Mouse (Mus musculus): ENCODE data around the gene Rem1. TPM values are rescaled to one million over a fixed set of nuclear protein-coding genes. Genes with fewer than 3 reads are reported as not detected.

The Rem1 gene
- total RNA-seq, 2 experiments from 2014 or later, result 5.2 to 7.3 TPM

DNA sequence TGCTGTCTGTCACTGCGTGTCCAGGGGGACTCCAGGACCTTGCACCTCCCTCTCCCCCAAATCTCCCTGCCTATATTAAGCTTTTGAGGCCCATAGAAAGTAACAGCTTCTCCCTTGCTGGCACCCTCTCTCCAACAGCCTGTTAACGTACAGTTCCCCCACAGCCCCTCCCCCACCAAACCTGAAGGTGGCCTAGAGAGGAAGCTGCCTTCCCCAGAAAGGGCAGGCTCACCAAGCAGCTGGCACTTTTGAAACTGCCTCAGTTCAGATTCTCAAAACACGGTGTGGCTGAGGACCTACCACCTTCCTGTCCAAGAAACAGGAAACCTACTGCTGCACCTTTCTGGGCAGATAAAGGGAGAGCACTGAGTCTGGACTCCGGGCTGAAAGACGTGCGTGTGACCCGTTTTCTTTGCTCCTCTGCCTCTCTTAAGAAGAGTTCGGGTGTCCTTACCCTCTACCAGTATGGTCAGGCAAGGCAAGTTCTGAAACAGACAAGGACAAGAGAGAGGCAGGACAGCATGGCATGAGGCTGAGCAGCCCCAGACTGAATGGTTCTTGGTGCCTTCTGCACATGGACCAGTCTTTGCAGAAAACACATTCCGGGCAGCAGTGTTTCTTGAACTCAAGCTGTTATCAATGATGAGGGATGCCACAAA lies 44.4 kb downstream of the Rem1 start:
- intact Hi-C loops (cut with DNase I; ENCODE audit: low total_unique reads), result no loop called here
- no peak for DNase-seq

GRCm38 (mm10) chr2:152671642-152671999 lies 44.9 kb downstream of the Rem1 start:
- no peak for DNase-seq

GRCm38 (mm10) chr2:152672166-152672565 lies 45.4 kb downstream of the Rem1 start:
- DNase-seq, result peak; percentile 49
- intact Hi-C loops (cut with DNase I; ENCODE audit: low total_unique reads), result no loop called here

More at GRCm38 (mm10) chr2:152671642-152671999, 44.9 kb downstream of the Rem1 start:
- intact Hi-C loops (cut with DNase I; ENCODE audit: low total_unique reads), result no loop called here

GRCm38 (mm10) chr2:152674148-152674547 lies 47.4 kb downstream of the Rem1 start:
- intact Hi-C loops (cut with DNase I; ENCODE audit: low total_unique reads), result no loop called here
- DNase-seq, result no peak

DNA sequence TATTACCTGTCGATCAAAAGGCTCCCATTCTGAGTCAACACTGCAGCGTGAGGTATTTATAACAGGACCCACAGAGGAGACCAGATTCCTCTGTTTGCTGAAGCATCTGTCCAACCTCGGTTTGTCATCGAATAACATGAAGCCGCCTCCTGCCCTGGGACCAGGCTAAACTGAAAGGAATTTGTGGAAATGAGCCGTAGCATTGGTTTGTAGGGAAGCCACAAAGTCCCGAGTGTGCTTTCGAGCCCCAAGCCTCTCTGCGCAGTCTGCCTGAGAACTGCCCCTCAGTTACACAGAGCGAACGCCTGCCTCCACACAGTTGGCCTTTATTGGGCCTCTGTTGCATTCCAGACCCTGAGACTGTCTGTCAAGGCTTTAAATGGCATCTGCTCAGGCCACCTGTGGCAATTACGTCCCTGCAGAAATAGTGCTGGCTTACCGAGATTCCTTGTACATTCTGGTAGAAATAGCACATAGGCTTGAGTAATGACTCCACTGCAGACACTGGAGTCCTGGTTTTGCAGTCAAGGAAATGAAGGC lies 48.6 kb downstream of the Rem1 start:
- intact Hi-C loops (cut with DNase I; ENCODE audit: low total_unique reads), result no loop called here
- DNase-seq, result no peak

DNA sequence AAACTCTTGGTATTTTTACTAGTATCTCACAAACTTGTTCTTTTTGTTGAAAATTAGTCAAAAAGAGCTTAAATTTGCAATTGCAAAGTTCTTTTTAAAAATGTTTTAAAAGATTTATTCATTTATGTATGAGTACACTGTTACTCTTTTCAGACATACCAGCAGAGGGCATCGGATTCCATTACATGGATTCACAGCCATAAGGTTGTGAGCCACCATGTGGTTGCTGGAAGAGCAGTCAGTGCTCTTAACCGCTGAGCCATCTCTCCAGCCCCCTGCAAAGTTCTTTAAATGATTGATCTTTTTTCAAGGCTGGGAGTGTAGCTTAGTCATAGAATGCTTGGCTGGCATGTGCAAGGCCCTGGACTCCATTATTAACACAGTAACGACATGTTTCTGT lies 51.6 kb downstream of the Rem1 start:
- intact Hi-C loops (cut with DNase I; ENCODE audit: low total_unique reads), result no loop called here
- no peak for DNase-seq

GRCm38 (mm10) chr2:152678925-152679324 lies 52.2 kb downstream of the Rem1 start:
- DNase-seq, result no peak
- intact Hi-C loops (cut with DNase I; ENCODE audit: low total_unique reads), result no loop called here

DNA sequence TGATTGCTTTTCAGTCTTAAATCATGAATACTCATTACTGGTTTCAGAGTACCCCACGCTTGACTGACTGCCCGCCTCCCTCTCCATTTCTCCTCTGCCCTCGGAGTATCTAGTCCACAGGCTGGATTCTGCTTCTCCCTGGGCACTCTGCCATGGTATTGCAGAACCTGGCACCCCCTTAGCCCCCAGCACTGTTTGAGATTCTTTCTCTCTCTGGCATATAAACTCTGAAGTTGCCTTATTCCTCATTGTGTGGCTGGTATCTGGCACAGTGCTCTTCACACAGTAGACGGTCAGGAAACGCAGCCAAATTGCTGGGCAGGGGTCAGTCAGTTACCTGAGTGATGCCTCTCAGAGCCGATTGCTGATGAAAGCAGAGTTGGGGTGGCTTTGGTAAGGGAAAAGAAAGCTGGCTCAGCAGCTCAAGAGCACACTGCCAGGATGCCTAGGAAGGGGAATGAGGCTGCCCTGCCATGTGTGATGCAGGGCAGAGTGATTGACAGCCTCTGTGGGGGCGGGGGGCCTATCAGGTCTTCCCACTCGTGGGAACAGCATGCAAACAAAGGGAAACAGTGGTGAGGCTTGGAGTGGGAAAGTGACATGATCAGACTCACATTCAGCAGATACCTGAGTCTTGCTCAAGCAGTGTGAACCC lies 53.1 kb downstream of the Rem1 start:
- no peak for DNase-seq
- intact Hi-C loops (cut with DNase I; ENCODE audit: low total_unique reads), result no loop called here

DNA sequence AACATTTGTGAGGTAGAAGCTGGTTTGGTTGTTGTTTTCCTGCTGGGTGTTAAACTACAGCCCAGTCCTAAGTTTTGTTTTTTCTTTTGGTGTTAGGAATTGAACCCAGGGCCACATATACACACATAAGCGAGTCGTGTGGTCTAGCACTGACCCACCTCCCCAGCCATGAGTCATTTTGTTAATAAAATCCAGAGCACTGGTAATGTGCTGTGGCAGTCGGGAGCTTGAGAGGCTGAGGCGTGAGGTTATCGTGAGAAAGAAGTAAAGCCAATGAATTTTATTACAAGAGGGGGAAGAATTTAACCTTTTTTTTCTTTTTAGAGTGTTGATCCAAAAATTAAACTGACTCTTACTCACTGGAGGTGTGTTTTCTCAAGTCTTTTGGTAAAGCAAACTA lies 56.3 kb downstream of the Rem1 start:
- intact Hi-C loops (cut with DNase I; ENCODE audit: low total_unique reads), result no loop called here
- DNase-seq, result no peak

Other genes with a start within 250 kb of the Rem1 start
- gene Sox12, start 228.9 kb upstream of the Rem1 start, total RNA-seq (2021), result 1 to 10 TPM; 2.9 to 4.3 TPM
- gene Zcchc3, start 211.9 kb upstream of the Rem1 start, total RNA-seq (2021), result 1 to 10 TPM; 2.7 to 3.2 TPM
- gene 6820408C15Rik, start 211.4 kb upstream of the Rem1 start, total RNA-seq (2021), result not detected
- gene Defb23, start 162.3 kb upstream of the Rem1 start, total RNA-seq (2021), result not detected
- not detected for gene Defb20, start 149.9 kb upstream of the Rem1 start, total RNA-seq (2021)
- not detected for gene Defb22, start 136.8 kb upstream of the Rem1 start, total RNA-seq (2021)
- not detected for gene Defb26, start 115.3 kb upstream of the Rem1 start, total RNA-seq (2021)
- not detected for gene Defb28, start 108.7 kb upstream of the Rem1 start, total RNA-seq (2021)
- not detected for gene Defb29, start 86.9 kb upstream of the Rem1 start, total RNA-seq (2021)
- gene Gm17416, start 57.6 kb upstream of the Rem1 start, total RNA-seq (2021), result not detected
- gene Defb21, start 54.2 kb upstream of the Rem1 start, total RNA-seq (2021), result not detected
- not detected for gene Defb19, start 46.6 kb upstream of the Rem1 start, total RNA-seq (2021)
- not detected for gene Defb45, start 27.6 kb upstream of the Rem1 start, total RNA-seq (2021)
- gene Defb36, start 22.6 kb upstream of the Rem1 start, total RNA-seq (2021), result not detected
- gene Defb25, start 3.9 kb upstream of the Rem1 start, total RNA-seq (2021), result 1 to 10 TPM; 1.3 to 1.4 TPM
- 10 to 100 TPM; 45.8 to 49.1 TPM for gene H13, start 42.5 kb downstream of the Rem1 start, total RNA-seq (2021)
- gene Mcts2, start 60.1 kb downstream of the Rem1 start, total RNA-seq (2021), result 10 to 100 TPM; 11.9 to 13.8 TPM
- gene Id1, start 109.3 kb downstream of the Rem1 start, total RNA-seq (2021), result 10 to 100 TPM; 12.5 to 17.3 TPM
- gene Cox4i2, start 127.2 kb downstream of the Rem1 start, total RNA-seq (2021), result 1 to 10 TPM; 5.9 to 6.0 TPM
- gene Bcl2l1, start 204.8 kb downstream of the Rem1 start, total RNA-seq (2021), result 10 to 100 TPM; 14.4 to 28.6 TPM
- 1 to 10 TPM; 4.1 to 4.7 TPM for gene Tpx2, start 221.0 kb downstream of the Rem1 start, total RNA-seq (2021)

Measured in gastrocnemius, postnatal 14 days (tissue).